Mouse (Mus musculus): ENCODE data around the gene Utp11. TPM values are rescaled to one million over a fixed set of nuclear protein-coding genes. Genes with fewer than 3 reads are reported as not detected.

Gene Utp11
- polyA plus RNA-seq, 1 experiment from 2014 or later, result 74.7 TPM

GRCm38 (mm10) chr4:124683474-124683873 is 9.9 kb downstream of the Utp11 start:
- no peaks in the 10 kb centered on the region for H3K9me3 ChIP-seq
- no peak overlapping the region for H3K4me2 ChIP-seq
- no peaks in the 10 kb centered on the region for H3K27me3 ChIP-seq
- WGBS, result 84% methylated on average over 4 of the region's 4 CpGs
- no peak overlapping the region for H3K27ac ChIP-seq
- peaks cover 84% of the 10 kb centered on the region for H3K36me3 ChIP-seq
- no peak overlapping the region for H3K4me3 ChIP-seq
- no peak for ATAC-seq (ENCODE audit: insufficient number of reproducible peaks, low FRiP score, low TSS enrichment, low read depth)
- no peaks in the 10 kb centered on the region for H3K4me1 ChIP-seq
- H3K9ac ChIP-seq, result no peak overlapping the region

GRCm38 (mm10) chr4:124682270-124682669 is 11.1 kb downstream of the Utp11 start:
- H3K27ac ChIP-seq, result no peak overlapping the region
- no peak overlapping the region for H3K4me3 ChIP-seq
- 53% methylated on average over 7 of the region's 7 CpGs for WGBS
- no peaks in the 10 kb centered on the region for H3K9me3 ChIP-seq
- H3K4me2 ChIP-seq, result no peak overlapping the region
- H3K27me3 ChIP-seq, result no peaks in the 10 kb centered on the region
- H3K9ac ChIP-seq, result no peak overlapping the region
- peaks cover 83% of the 10 kb centered on the region for H3K36me3 ChIP-seq
- H3K4me1 ChIP-seq, result no peaks in the 10 kb centered on the region
- no peak for ATAC-seq (ENCODE audit: insufficient number of reproducible peaks, low FRiP score, low TSS enrichment, low read depth)

GRCm38 (mm10) chr4:124675958-124676357 is 17.4 kb downstream of the Utp11 start:
- H3K9ac ChIP-seq, result no peak overlapping the region
- no peak overlapping the region for H3K4me3 ChIP-seq
- peaks cover 31% of the 10 kb centered on the region for H3K36me3 ChIP-seq
- H3K4me1 ChIP-seq, result peaks cover 28% of the 10 kb centered on the region
- no peak overlapping the region for H3K27ac ChIP-seq
- H3K27me3 ChIP-seq, result peaks cover 7% of the 10 kb centered on the region; the same call in 1 of the 2 replicates
- 84% methylated on average over 6 of the region's 6 CpGs for WGBS
- no peak for ATAC-seq (ENCODE audit: insufficient number of reproducible peaks, low FRiP score, low TSS enrichment, low read depth)
- no peaks in the 10 kb centered on the region for H3K9me3 ChIP-seq
- H3K4me2 ChIP-seq, result no peak overlapping the region

- H3K27me3 ChIP-seq, result peaks cover 13% of the 10 kb centered on the region; the same call in 1 of the 2 replicates
- ATAC-seq (ENCODE audit: insufficient number of reproducible peaks, low FRiP score, low TSS enrichment, low read depth), result no peak
- peaks cover 28% of the 10 kb centered on the region for H3K4me1 ChIP-seq
- H3K9me3 ChIP-seq, result no peaks in the 10 kb centered on the region
- no peak overlapping the region for H3K4me3 ChIP-seq
- H3K9ac ChIP-seq, result no peak overlapping the region
- WGBS, result 4% methylated on average over 4 of the region's 4 CpGs
- peaks cover 22% of the 10 kb centered on the region for H3K36me3 ChIP-seq
- no peak overlapping the region for H3K27ac ChIP-seq
- no peak overlapping the region for H3K4me2 ChIP-seq
These were observed 18.4 kb downstream of the Utp11 start for GRCm38 (mm10) chr4:124675037-124675436.

GRCm38 (mm10) chr4:124674334-124675032 is 18.9 kb downstream of the Utp11 start:
- Histone ChIP-seq H3K4me2 (no peak overlapping the region), H3K27me3 (peaks cover 13% of the 10 kb centered on the region; the same call in 1 of the 2 replicates), H3K4me1 (peaks cover 28% of the 10 kb centered on the region), H3K36me3 (peaks cover 16% of the 10 kb centered on the region), H3K4me3 (no peak overlapping the region), H3K9ac (no peak overlapping the region), H3K9me3 (no peaks in the 10 kb centered on the region), H3K27ac (no peak overlapping the region)
- ATAC-seq (ENCODE audit: insufficient number of reproducible peaks, low FRiP score, low TSS enrichment, low read depth), result no peak
- WGBS, result 57% methylated on average over 17 of the region's 17 CpGs

GRCm38 (mm10) chr4:124672347-124673320 is 20.8 kb downstream of the Utp11 start:
- 5% methylated on average over 26 of the region's 31 CpGs for WGBS
- no peaks in the 10 kb centered on the region for H3K9me3 ChIP-seq
- ATAC-seq (ENCODE audit: insufficient number of reproducible peaks, low FRiP score, low TSS enrichment, low read depth), result no peak
- peaks cover 4% of the 10 kb centered on the region for H3K36me3 ChIP-seq
- no peak overlapping the region for H3K27ac ChIP-seq
- H3K4me3 ChIP-seq, result peak overlapping the region; percentile 17
- H3K9ac ChIP-seq, result no peak overlapping the region
- H3K4me1 ChIP-seq, result peaks cover 28% of the 10 kb centered on the region
- H3K27me3 ChIP-seq, result peaks cover 26% of the 10 kb centered on the region
- peak overlapping the region; percentile 44 for H3K4me2 ChIP-seq

GRCm38 (mm10) chr4:124671583-124671982 is 21.8 kb downstream of the Utp11 start:
- H3K9ac ChIP-seq, result no peak overlapping the region
- no peak overlapping the region for H3K4me3 ChIP-seq
- no peak overlapping the region for H3K4me2 ChIP-seq
- ATAC-seq (ENCODE audit: insufficient number of reproducible peaks, low FRiP score, low TSS enrichment, low read depth), result no peak
- no peak overlapping the region for H3K27ac ChIP-seq
- peaks cover 28% of the 10 kb centered on the region for H3K4me1 ChIP-seq
- WGBS, result 22% methylated on average over 7 of the region's 7 CpGs
- H3K27me3 ChIP-seq, result peaks cover 32% of the 10 kb centered on the region
- no peaks in the 10 kb centered on the region for H3K9me3 ChIP-seq
- H3K36me3 ChIP-seq, result no peaks in the 10 kb centered on the region

GRCm38 (mm10) chr4:124670232-124670631 is 23.2 kb downstream of the Utp11 start:
- Histone ChIP-seq H3K27ac (no peak overlapping the region), H3K4me2 (no peak overlapping the region), H3K36me3 (no peaks in the 10 kb centered on the region), H3K4me1 (peaks cover 28% of the 10 kb centered on the region), H3K4me3 (no peak overlapping the region), H3K9me3 (no peaks in the 10 kb centered on the region), H3K9ac (no peak overlapping the region), H3K27me3 (peaks cover 42% of the 10 kb centered on the region)
- ATAC-seq (ENCODE audit: insufficient number of reproducible peaks, low FRiP score, low TSS enrichment, low read depth), result no peak
- WGBS, result 78% methylated on average over 8 of the region's 8 CpGs

GRCm38 (mm10) chr4:124668078-124668477 is 25.3 kb downstream of the Utp11 start:
- ATAC-seq (ENCODE audit: insufficient number of reproducible peaks, low FRiP score, low TSS enrichment, low read depth), result no peak
- 21% methylated on average over 8 of the region's 8 CpGs for WGBS
- Histone ChIP-seq H3K4me1 (peaks cover 19% of the 10 kb centered on the region), H3K27me3 (peaks cover 58% of the 10 kb centered on the region), H3K9ac (no peak overlapping the region), H3K4me2 (no peak overlapping the region), H3K36me3 (no peaks in the 10 kb centered on the region), H3K27ac (no peak overlapping the region), H3K9me3 (no peaks in the 10 kb centered on the region), H3K4me3 (no peak overlapping the region)

- Histone ChIP-seq H3K9me3 (no peaks in the 10 kb centered on the region), H3K9ac (no peak overlapping the region), H3K4me3 (no peak overlapping the region), H3K4me1 (peaks cover 14% of the 10 kb centered on the region), H3K27ac (no peak overlapping the region), H3K36me3 (no peaks in the 10 kb centered on the region), H3K4me2 (no peak overlapping the region), H3K27me3 (peaks cover 61% of the 10 kb centered on the region)
- WGBS, result 42% methylated on average over 14 of the region's 14 CpGs
- no peak for ATAC-seq (ENCODE audit: insufficient number of reproducible peaks, low FRiP score, low TSS enrichment, low read depth)
These were observed 25.8 kb downstream of the Utp11 start for GRCm38 (mm10) chr4:124667476-124668033.

GRCm38 (mm10) chr4:124664604-124665003 is 28.8 kb downstream of the Utp11 start:
- H3K27ac ChIP-seq, result no peak overlapping the region
- ATAC-seq (ENCODE audit: insufficient number of reproducible peaks, low FRiP score, low TSS enrichment, low read depth), result no peak
- WGBS, result 57% methylated on average over 15 of the region's 15 CpGs
- no peak overlapping the region for H3K4me3 ChIP-seq
- H3K4me2 ChIP-seq, result no peak overlapping the region
- H3K4me1 ChIP-seq, result peaks cover 3% of the 10 kb centered on the region
- no peaks in the 10 kb centered on the region for H3K9me3 ChIP-seq
- H3K9ac ChIP-seq, result no peak overlapping the region
- peaks cover 80% of the 10 kb centered on the region for H3K27me3 ChIP-seq
- no peaks in the 10 kb centered on the region for H3K36me3 ChIP-seq

- WGBS, result 58% methylated on average over 9 of the region's 9 CpGs
- Histone ChIP-seq H3K4me3 (no peak overlapping the region), H3K9ac (no peak overlapping the region), H3K27ac (no peak overlapping the region), H3K36me3 (no peaks in the 10 kb centered on the region), H3K9me3 (no peaks in the 10 kb centered on the region), H3K4me1 (peaks cover 7% of the 10 kb centered on the region), H3K4me2 (no peak overlapping the region), H3K27me3 (peaks cover 85% of the 10 kb centered on the region)
- no peak for ATAC-seq (ENCODE audit: insufficient number of reproducible peaks, low FRiP score, low TSS enrichment, low read depth)
These were observed 29.2 kb downstream of the Utp11 start for GRCm38 (mm10) chr4:124664185-124664584.

Data from limb, embryonic 15.5 days (tissue).